Mouse (Mus musculus): Measurements from ENCODE around the gene Cfap161. TPM values are rescaled to one million over a fixed set of nuclear protein-coding genes. Genes with fewer than 3 reads are reported as not detected.

The Cfap161 gene
- polyA plus RNA-seq (2012; rRNA removed) (0.04 TPM in 1 of 2 replicates, not detected in the other), polyA plus RNA-seq (2014; fragmentation: Nextera tagmentation; extraction: Ambion mirVana) (0.08 TPM in 1 of 2 replicates, not detected in the other)

DNA sequence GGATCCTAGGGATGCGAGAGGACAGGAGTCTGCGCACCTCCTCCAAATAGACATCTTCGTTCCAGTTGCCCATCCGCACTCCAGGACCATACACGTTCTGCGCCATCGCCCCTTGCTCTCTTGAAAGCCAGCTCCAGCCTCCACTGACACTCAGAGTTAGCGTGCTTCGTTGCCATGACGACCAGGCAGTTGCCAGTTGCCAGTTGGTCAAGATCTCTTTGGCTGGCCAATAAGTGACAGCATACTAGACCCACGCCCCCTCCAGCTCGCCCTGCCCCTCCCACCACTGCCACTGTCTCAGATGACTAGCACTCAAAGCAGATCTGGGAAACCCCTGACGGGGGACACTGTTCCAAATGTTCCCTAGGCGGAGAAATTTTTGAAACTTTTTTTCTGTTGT, at the start of gene Cfap161:
Gene Cfap161 (minus strand): TSS at position 176 of the 400 bp plus-strand sequence.
- H3K27me3 ChIP-seq (ENCODE audit: control insufficient read depth, insufficient read depth, low read length) = no peaks in the 10 kb centered on the region
- no peak within 1 kb of the TSS for H3K4me3 ChIP-seq (ENCODE audit: insufficient read depth in 1 of 2, low read depth in 2 of 2, low read length in 2 of 2)
- TF ChIP-seq EP300 (IDR thresholded peaks at IDR 0.05; ENCODE audit: low read depth) (no peak), CTCF (IDR thresholded peaks at IDR 0.05; ENCODE audit: low read depth) (no peak)
- ATAC-seq (ENCODE audit: insufficient read depth) = peak; percentile 58; the same call in 1 of the 2 replicates
- 8% methylated on average over 14 of the region's 14 CpGs for WGBS (ENCODE audit: insufficient replicate concordance)
- DNase-seq (ENCODE audit: low read depth in 3 of 3, low spot score in 3 of 3) = peak in 1 of 3 experiments; percentile 12
- no peaks in the 10 kb centered on the region for H3K36me3 ChIP-seq (replicated peaks; ENCODE audit: control insufficient read depth, insufficient read depth, low read depth)
- H3K27ac ChIP-seq = no peak within 1 kb of the TSS
- H3K4me2 ChIP-seq (ENCODE audit: low read depth) = no peak within 1 kb of the TSS
- no peak within 1 kb of the TSS for H3K9ac ChIP-seq (replicated peaks)
- no peaks in the 10 kb centered on the region for H3K9me3 ChIP-seq (ENCODE audit: control insufficient read depth, low read length)
- no peaks in the 10 kb centered on the region for H3K4me1 ChIP-seq (replicated peaks; ENCODE audit: control insufficient read depth in 2 of 2, insufficient read depth in 2 of 2, low read length in 1 of 2)

DNA sequence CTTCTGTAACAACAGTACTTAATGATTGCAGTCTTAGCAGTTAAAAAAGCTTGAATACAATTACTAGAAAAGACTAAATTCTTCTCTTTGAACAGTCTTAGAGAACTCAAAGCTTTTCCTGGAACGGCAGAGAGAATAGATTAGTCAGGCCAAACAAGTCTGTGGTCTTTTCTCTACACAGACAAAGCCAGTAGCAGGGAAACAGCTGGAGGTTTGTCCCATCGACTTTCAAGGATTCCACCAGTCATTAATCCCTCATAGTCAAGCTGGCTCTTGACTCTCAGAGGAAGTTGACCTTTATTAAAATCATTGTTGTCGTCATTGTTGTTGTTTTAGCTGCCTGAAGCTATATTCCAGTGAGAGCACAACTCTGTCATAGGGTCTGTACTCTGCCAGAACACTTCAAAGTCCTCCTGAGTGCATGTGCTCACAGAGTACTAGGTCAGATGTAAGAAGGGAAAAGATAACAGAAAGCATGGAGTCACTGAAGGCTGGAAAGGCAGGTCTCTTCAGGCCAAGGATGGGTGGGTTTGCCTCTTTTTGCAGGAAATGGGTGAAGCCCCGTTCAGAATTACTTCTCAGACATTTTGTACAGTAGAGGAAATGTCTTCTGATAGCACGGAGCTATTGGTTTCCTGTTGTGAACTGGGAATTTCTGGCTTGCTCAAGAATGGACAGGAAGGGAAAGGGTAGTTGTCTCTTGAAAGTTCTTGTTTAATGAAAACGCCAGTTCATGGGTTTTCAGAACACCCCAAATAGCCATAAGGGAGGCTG, 48.0 kb upstream of the Cfap161 start:
- H3K4me1 ChIP-seq (replicated peaks; ENCODE audit: control insufficient read depth in 2 of 2, insufficient read depth in 2 of 2, low read length in 1 of 2) = peaks cover 0 to 11% of the 10 kb centered on the region in 2 experiments; a peak in 2 of 4 replicates
- 0 out of 2 replicates have a peak, but pooled peaks have one; percentile 13 for ATAC-seq (ENCODE audit: insufficient read depth)
- TF ChIP-seq CTCF (IDR thresholded peaks at IDR 0.05; ENCODE audit: low read depth) (no peak), EP300 (IDR thresholded peaks at IDR 0.05; ENCODE audit: low read depth) (no peak)
- no peaks in the 10 kb centered on the region for H3K9me3 ChIP-seq (ENCODE audit: control insufficient read depth, low read length)
- H3K4me2 ChIP-seq (ENCODE audit: low read depth) = no peak overlapping the region
- no peak overlapping the region for H3K9ac ChIP-seq (replicated peaks)
- WGBS (ENCODE audit: insufficient replicate concordance) = 21% methylated on average over 6 of the region's 6 CpGs
- H3K36me3 ChIP-seq (replicated peaks; ENCODE audit: control insufficient read depth, insufficient read depth, low read depth) = no peaks in the 10 kb centered on the region
- H3K27me3 ChIP-seq (ENCODE audit: control insufficient read depth, insufficient read depth, low read length) = no peaks in the 10 kb centered on the region
- no peak for DNase-seq (ENCODE audit: low read depth in 3 of 3, low spot score in 3 of 3)
- no peak overlapping the region for H3K4me3 ChIP-seq (ENCODE audit: insufficient read depth in 1 of 2, low read depth in 2 of 2, low read length in 2 of 2)
- no peak overlapping the region for H3K27ac ChIP-seq

DNA sequence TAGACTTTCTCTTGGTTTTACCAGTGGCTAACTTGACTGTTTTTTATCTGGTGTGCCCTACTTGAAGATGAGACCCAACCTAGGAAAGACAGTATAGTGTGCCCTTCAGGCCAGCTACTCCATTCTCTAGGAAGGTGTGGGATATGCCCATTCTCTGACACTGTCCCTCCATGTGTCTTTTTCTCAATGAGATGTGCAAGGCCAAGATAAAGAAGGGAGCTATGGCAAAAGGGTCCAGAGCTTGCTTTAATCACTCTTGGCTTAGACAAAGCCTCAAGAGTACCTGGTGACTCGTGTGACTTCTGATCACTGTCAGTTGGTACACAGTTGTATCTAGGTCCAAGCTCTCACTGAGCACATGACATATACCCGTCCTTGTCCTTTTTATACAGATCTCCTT, 45.4 kb upstream of the Cfap161 start:
- Histone ChIP-seq H3K9ac (replicated peaks) (no peak overlapping the region), H3K27ac (no peak overlapping the region), H3K9me3 (ENCODE audit: control insufficient read depth, low read length) (no peaks in the 10 kb centered on the region), H3K4me1 (replicated peaks; ENCODE audit: control insufficient read depth in 2 of 2, insufficient read depth in 2 of 2, low read length in 1 of 2) (peaks cover 0 to 4% of the 10 kb centered on the region in 2 experiments; a peak in 1 of 4 replicates), H3K4me3 (ENCODE audit: insufficient read depth in 1 of 2, low read depth in 2 of 2, low read length in 2 of 2) (no peak overlapping the region), H3K36me3 (replicated peaks; ENCODE audit: control insufficient read depth, insufficient read depth, low read depth) (no peaks in the 10 kb centered on the region), H3K27me3 (ENCODE audit: control insufficient read depth, insufficient read depth, low read length) (no peaks in the 10 kb centered on the region), H3K4me2 (ENCODE audit: low read depth) (no peak overlapping the region)
- ATAC-seq (ENCODE audit: insufficient read depth) (no peak), DNase-seq (ENCODE audit: low read depth in 3 of 3, low spot score in 3 of 3) (no peak)
- TF ChIP-seq CTCF (IDR thresholded peaks at IDR 0.05; ENCODE audit: low read depth) = no peak
- TF ChIP-seq EP300 (IDR thresholded peaks at IDR 0.05; ENCODE audit: low read depth) = no peak
- 49% methylated on average over 2 of the region's 2 CpGs for WGBS (ENCODE audit: insufficient replicate concordance)

GRCm38 (mm10) chr7:83838525-83839224, 44.0 kb upstream of the Cfap161 start:
- Histone ChIP-seq H3K27ac (no peak overlapping the region), H3K4me3 (ENCODE audit: insufficient read depth in 1 of 2, low read depth in 2 of 2, low read length in 2 of 2) (no peak overlapping the region), H3K4me1 (replicated peaks; ENCODE audit: control insufficient read depth in 2 of 2, insufficient read depth in 2 of 2, low read length in 1 of 2) (peaks cover 0 to 4% of the 10 kb centered on the region in 2 experiments; a peak in 1 of 4 replicates), H3K9me3 (ENCODE audit: control insufficient read depth, low read length) (no peaks in the 10 kb centered on the region), H3K9ac (replicated peaks) (no peak overlapping the region), H3K27me3 (ENCODE audit: control insufficient read depth, insufficient read depth, low read length) (no peaks in the 10 kb centered on the region), H3K4me2 (ENCODE audit: low read depth) (no peak overlapping the region), H3K36me3 (replicated peaks; ENCODE audit: control insufficient read depth, insufficient read depth, low read depth) (no peaks in the 10 kb centered on the region)
- WGBS (ENCODE audit: insufficient replicate concordance) = 37% methylated on average over 5 of the region's 5 CpGs
- ATAC-seq (ENCODE audit: insufficient read depth) = no peak
- no peak for DNase-seq (ENCODE audit: low read depth in 3 of 3, low spot score in 3 of 3)
- TF ChIP-seq CTCF (IDR thresholded peaks at IDR 0.05; ENCODE audit: low read depth) (no peak), EP300 (IDR thresholded peaks at IDR 0.05; ENCODE audit: low read depth) (no peak)

GRCm38 (mm10) chr7:83829355-83829754, 34.7 kb upstream of the Cfap161 start:
- Histone ChIP-seq H3K4me3 (ENCODE audit: insufficient read depth in 1 of 2, low read depth in 2 of 2, low read length in 2 of 2) (no peak overlapping the region), H3K27me3 (ENCODE audit: control insufficient read depth, insufficient read depth, low read length) (no peaks in the 10 kb centered on the region), H3K4me1 (replicated peaks; ENCODE audit: control insufficient read depth in 2 of 2, insufficient read depth in 2 of 2, low read length in 1 of 2) (no peaks in the 10 kb centered on the region), H3K27ac (no peak overlapping the region), H3K9me3 (ENCODE audit: control insufficient read depth, low read length) (no peaks in the 10 kb centered on the region), H3K4me2 (ENCODE audit: low read depth) (no peak overlapping the region), H3K9ac (replicated peaks) (no peak overlapping the region), H3K36me3 (replicated peaks; ENCODE audit: control insufficient read depth, insufficient read depth, low read depth) (no peaks in the 10 kb centered on the region)
- 69% methylated on average over 7 of the region's 7 CpGs for WGBS (ENCODE audit: insufficient replicate concordance)
- DNase-seq (ENCODE audit: low read depth in 3 of 3, low spot score in 3 of 3) (no peak), ATAC-seq (ENCODE audit: insufficient read depth) (no peak)
- TF ChIP-seq CTCF (IDR thresholded peaks at IDR 0.05; ENCODE audit: low read depth) (no peak), EP300 (IDR thresholded peaks at IDR 0.05; ENCODE audit: low read depth) (no peak)

Measured in liver, embryonic 14.5 days (tissue).